Mouse (Mus musculus) olfactory bulb, adult 2 months (tissue): ENCODE data around the gene 2410004P03Rik. TPM values are rescaled to one million over a fixed set of nuclear protein-coding genes. Genes with fewer than 3 reads are reported as not detected.
A peak's percentile ranks its signal among the peaks of the same experiment; 100 is the strongest.

Source experiments
- H3K27ac ChIP-seq: fragments of 200-500 bp; 2 replicates; pipeline ENCODE4 v1.5.1; 2012; ENCODE audit warnings: low read depth, low read length; ENCODE audit not compliant: insufficient read depth
- H3K4me1 ChIP-seq: fragments of 200-500 bp; 2 replicates; pipeline ENCODE4 v1.6.1; 2012; ENCODE audit warnings: low read length; ENCODE audit not compliant: control insufficient read depth, insufficient read depth
- H3K4me3 ChIP-seq: fragments of 200-500 bp; 2 replicates; pipeline ENCODE4 v1.5.1; 2012; ENCODE audit warnings: mild to moderate bottlenecking, low read depth, low read length, moderate library complexity; ENCODE audit not compliant: insufficient read depth
- CTCF ChIP-seq: fragments of 200-500 bp; IDR thresholded peaks from 2 replicates; pipeline ENCODE4 v1.5.1; 2012; ENCODE audit warnings: low read depth, mild to moderate bottlenecking, low read length, moderate library complexity; ENCODE audit not compliant: insufficient read depth
- POLR2A ChIP-seq: fragments of 200-500 bp; IDR thresholded peaks from 2 replicates; pipeline ENCODE4 v1.6.1; 2012; ENCODE audit warnings: mild to moderate bottlenecking, low read depth, low read length, moderate library complexity; ENCODE audit not compliant: insufficient read depth
- WGBS: fragments of 180-500 bp; shearing (Covaris S2); methylation state at CpG from one replicate; pipeline ENCODE4 v1.1.7; 2018; 5-methylcytosine and 5-hydroxymethylcytosine counted together
- polyA plus RNA-seq: library from polyadenylated mRNA; stranded (reverse); fragments of >200 nt; gene quantifications from 2 replicates; pipeline ENCODE4 v1.2.4, GENCODE M21; 2012; ENCODE audit warnings: low replicate concordance; ENCODE audit not compliant: missing spikeins, insufficient read depth, insufficient read length

Gene 2410004P03Rik
- polyA plus RNA-seq, 1 experiment: not detected

DNA sequence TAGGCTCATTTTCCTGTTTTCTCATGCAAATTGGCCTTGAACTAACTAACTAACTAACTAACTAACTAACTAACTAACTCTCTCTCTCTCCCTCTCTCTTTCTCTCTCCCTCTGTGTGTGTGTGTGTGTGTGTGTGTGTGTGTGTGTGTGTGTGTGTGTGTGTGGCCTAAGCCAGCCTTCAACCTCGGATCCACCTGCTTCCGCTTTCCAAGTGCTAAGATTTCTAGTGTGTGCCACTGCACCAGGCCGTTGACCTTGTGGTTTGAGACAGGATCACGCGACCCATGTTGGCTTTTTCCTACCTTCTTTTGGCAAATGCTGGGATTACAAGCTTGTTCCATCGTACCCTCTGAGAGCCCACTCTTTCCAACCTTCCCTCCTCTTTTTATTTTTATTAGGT lies 10.9 kb downstream of the 2410004P03Rik start:
- Histone ChIP-seq H3K4me1 (peaks cover 11% of the 10 kb centered on the region), H3K27ac (no peak overlapping the region), H3K4me3 (no peak overlapping the region)
- WGBS: 76% methylated on average over 6 of the region's 6 CpGs
- TF ChIP-seq POLR2A: no peak
- TF ChIP-seq CTCF: no peak

DNA sequence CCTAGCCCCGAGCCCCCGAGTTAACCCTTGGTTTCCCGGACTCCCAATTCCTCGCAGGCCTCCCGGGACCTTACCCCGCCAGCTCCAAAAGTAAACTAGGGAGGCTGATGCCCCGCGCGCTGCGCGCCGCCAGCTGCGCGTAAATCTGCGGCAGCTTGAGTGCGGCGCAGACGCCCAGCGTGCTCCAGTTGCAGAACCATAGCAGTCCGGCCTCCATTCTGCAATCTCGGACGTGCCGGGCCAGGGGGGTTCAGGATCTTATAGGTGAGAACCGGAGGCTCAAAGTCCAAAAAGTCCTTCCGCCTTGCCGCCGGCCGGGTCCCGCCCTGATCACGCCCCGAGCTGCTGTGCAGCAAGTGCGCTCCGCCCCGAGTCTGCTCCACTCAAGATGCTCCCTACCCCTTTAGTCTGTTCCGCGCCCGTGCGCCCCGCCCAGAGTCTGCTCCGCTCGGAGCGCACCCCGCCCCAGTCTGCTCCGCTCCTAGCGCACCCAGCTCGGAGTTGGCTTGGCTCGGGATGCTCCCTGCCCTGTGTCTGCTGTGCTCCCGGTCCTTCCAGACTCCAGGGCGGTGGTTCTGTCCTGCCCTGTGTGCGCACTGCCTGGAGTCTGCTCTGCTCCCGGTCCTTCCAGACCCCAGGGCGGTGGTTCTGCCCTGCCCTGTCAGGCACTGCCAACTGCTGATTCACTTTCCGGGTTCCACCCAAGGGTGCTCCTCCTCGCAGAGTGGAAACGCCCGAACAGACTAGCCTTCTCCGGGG lies 11.6 kb downstream of the 2410004P03Rik start, which contains the start of gene Pqlc3:
Gene Pqlc3 (minus strand): TSS at position 670 of the 759 bp plus-strand sequence.
- Histone ChIP-seq H3K4me3 (peak within 1 kb of the TSS; percentile 57), H3K27ac (no peak within 1 kb of the TSS), H3K4me1 (peaks cover 11% of the 10 kb centered on the region)
- TF ChIP-seq POLR2A: no peak
- no peak for TF ChIP-seq CTCF
- WGBS: under 1% methylated on average over 57 of the region's 57 CpGs

DNA sequence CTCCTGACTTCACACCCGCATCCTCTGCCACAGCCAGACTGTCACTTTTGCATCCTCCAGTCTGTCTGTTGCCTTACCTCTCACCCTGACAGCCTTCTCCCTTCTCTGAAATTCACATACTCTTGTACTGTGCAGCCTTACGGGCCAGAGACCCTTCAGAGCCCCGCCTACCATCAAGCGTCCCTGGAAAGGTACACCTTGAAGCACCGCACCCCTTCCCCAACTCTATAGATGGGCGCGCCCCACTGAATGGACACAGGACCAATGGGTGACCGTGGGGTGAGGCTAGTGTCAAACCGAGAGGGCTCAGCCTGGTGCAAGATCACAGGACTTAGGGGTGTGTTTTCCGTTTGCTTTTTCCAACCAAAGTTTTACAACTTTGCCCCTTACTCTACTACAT lies 12.4 kb downstream of the 2410004P03Rik start:
- Histone ChIP-seq H3K27ac (no peak overlapping the region), H3K4me3 (peak overlapping the region; percentile 57), H3K4me1 (peaks cover 11% of the 10 kb centered on the region)
- WGBS: 6% methylated on average over 10 of the region's 10 CpGs
- no peak for TF ChIP-seq CTCF
- TF ChIP-seq POLR2A: no peak

- Histone ChIP-seq H3K4me1 (peaks cover 11% of the 10 kb centered on the region), H3K4me3 (no peak overlapping the region), H3K27ac (no peak overlapping the region)
- TF ChIP-seq CTCF: no peak
- TF ChIP-seq POLR2A: no peak
- WGBS: 96% methylated on average over 5 of the region's 5 CpGs
These were observed 14.6 kb downstream of the 2410004P03Rik start for GRCm38 (mm10) chr12:16996886-16997462.

- Histone ChIP-seq H3K4me3 (no peak overlapping the region), H3K4me1 (peaks cover 11% of the 10 kb centered on the region), H3K27ac (no peak overlapping the region)
- 89% methylated on average over 5 of the region's 5 CpGs for WGBS
- no peak for TF ChIP-seq CTCF
- TF ChIP-seq POLR2A: no peak
These were observed 15.2 kb downstream of the 2410004P03Rik start for GRCm38 (mm10) chr12:16996281-16996680.

- H3K4me1 ChIP-seq: peaks cover 4% of the 10 kb centered on the region
- TF ChIP-seq POLR2A: no peak
- TF ChIP-seq CTCF: no peak
- 83% methylated on average over 2 of the region's 2 CpGs for WGBS
- H3K4me3 ChIP-seq: no peak overlapping the region
- H3K27ac ChIP-seq: no peak overlapping the region
These were observed 17.2 kb downstream of the 2410004P03Rik start for GRCm38 (mm10) chr12:16994291-16994690.

GRCm38 (mm10) chr12:16992355-16992754 lies 19.2 kb downstream of the 2410004P03Rik start:
- TF ChIP-seq POLR2A: no peak
- no peak for TF ChIP-seq CTCF
- 75% methylated on average over 2 of the region's 2 CpGs for WGBS
- no peak overlapping the region for H3K4me3 ChIP-seq
- no peaks in the 10 kb centered on the region for H3K4me1 ChIP-seq
- no peak overlapping the region for H3K27ac ChIP-seq

DNA sequence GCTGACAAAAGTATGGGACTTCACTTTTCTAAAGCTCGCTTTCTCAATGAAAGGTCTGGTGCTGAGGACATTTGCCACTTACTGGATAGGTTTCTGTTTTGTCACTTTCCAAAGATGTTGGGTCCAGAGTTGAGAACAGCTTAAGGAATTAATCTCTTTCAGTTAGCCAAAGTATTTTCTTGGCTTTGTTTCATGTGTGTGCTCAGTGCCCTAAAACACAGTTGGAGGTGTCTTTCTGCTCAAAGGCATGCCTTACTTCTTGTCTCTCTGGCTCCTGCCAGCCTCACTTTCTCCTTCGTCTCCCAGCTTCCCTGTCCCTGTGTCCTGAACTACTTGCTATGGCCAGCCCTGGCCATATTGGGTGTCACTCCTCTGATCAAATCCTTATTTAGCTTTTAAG lies 20.2 kb downstream of the 2410004P03Rik start:
- no peak overlapping the region for H3K4me3 ChIP-seq
- H3K27ac ChIP-seq: no peak overlapping the region
- TF ChIP-seq POLR2A (no peak), CTCF (no peak)
- no peaks in the 10 kb centered on the region for H3K4me1 ChIP-seq
- 83% methylated on average over 2 of the region's 2 CpGs for WGBS

GRCm38 (mm10) chr12:16985778-16986177 lies 25.7 kb downstream of the 2410004P03Rik start:
- Histone ChIP-seq H3K4me1 (no peaks in the 10 kb centered on the region), H3K4me3 (no peak overlapping the region), H3K27ac (no peak overlapping the region)
- WGBS: 97% methylated on average over 1 of the region's 1 CpGs
- TF ChIP-seq CTCF (no peak), POLR2A (no peak)

- Histone ChIP-seq H3K27ac (no peak overlapping the region), H3K4me1 (no peaks in the 10 kb centered on the region), H3K4me3 (no peak overlapping the region)
- no peak for TF ChIP-seq CTCF
- no peak for TF ChIP-seq POLR2A
These were observed 34.4 kb downstream of the 2410004P03Rik start for GRCm38 (mm10) chr12:16977120-16977519.
